In the genomic region with DNA sequence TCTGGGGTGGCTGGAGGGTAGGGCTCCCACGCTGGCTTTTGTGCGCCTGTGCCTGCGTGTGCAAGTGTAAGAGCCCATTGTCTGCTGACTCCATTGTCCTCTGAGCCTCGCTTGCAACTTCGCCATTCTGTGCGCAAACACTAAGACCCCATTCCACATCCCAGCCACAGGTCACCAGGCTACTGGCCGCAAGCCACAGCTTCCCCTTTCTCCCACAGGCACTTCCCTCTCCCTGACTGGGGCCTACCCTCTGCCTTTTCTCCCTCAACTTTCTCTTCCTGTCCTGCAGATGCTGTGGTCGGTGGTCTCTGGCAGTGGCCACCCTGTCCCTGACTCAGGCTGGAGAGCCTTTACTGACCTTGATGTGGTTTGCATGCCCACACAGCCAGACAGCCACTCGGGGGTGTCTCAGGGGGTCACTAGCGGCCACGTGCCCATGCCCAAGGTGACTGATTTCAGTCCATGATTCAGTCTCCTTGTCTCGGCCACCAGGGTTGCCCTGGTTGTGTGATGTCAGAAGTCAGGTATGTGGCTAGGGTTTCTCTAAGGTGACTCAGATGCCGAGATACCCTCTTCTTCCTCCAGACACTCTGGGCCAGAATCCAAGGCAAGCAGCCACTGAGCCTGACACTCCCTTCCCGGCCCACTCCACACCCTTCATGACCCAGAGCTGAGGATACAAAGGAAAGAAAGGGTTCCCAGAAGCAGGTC, we compare ENCODE assay signal across 9 mouse cellular contexts. TPM values are rescaled to one million over a fixed set of nuclear protein-coding genes. Genes with fewer than 3 reads are reported as not detected.
DNase-seq lines count a peak whose midpoint lies in the region; ATAC-seq and TF ChIP-seq lines count a peak whose summit lies in the region.
"Had no signal": no experiment of that assay in that cellular context is flagged by ENCODE, and none has a peak within 500 bp of the region (broad histone marks: within the 10 kb centered on the region; RNA-seq: fewer than 3 reads in every experiment).

No protein-coding gene starts in this region.

- intact Hi-C loops in left cerebral cortex, postnatal 36 days (cut with DNase I), result no loop called here

- H3K4me1 ChIP-seq in forebrain, embryonic 13.5 days, result peaks cover 14% of the 10 kb centered on the region
- H3K4me1 ChIP-seq in forebrain, embryonic 14.5 days (ENCODE audit: control insufficient read depth, insufficient read depth, low read length), result peaks cover 8% of the 10 kb centered on the region
- no peaks in the 10 kb centered on the region; the same call in 1 of the 2 replicates for H3K4me1 ChIP-seq in stomach, postnatal 0 days (replicated peaks; ENCODE audit: control insufficient read depth, insufficient read depth)

- no peak for TF ChIP-seq CTCF in stomach, postnatal 0 days (IDR thresholded peaks at IDR 0.05; ENCODE audit: low read depth)

- H3K36me3 ChIP-seq in forebrain, embryonic 13.5 days (ENCODE audit: poor library complexity, severe bottlenecking), result no peaks in the 10 kb centered on the region
- no peaks in the 10 kb centered on the region for H3K36me3 ChIP-seq in forebrain, embryonic 14.5 days (ENCODE audit: control insufficient read depth, insufficient read depth, low read length)
- no peaks in the 10 kb centered on the region for H3K36me3 ChIP-seq in stomach, postnatal 0 days (ENCODE audit: control insufficient read depth, insufficient read depth, low read length)
- H3K36me3 ChIP-seq: limb, embryonic 12.5 days had no signal

- DNase-seq in forebrain, embryonic 14.5 days (ENCODE audit: low spot score), result no peak
- peak; percentile 48 for DNase-seq in retina, postnatal 1 day
- DNase-seq in retina, embryonic 14.5 days (ENCODE audit: low spot score), result no peak
- peak; percentile 49 for DNase-seq in induced T-regulatory cell, adult 2 months (ENCODE audit: low read depth)
- peak; percentile 65 for DNase-seq in stomach, postnatal 0 days (ENCODE audit: low spot score)
- no peak for DNase-seq in testis, postnatal 14 days (ENCODE audit: low spot score)
- no peak for DNase-seq in left cerebral cortex, postnatal 36 days (ENCODE audit: low spot score in 2 of 2)

- 44% methylated on average over 14 of the region's 14 CpGs for WGBS in forebrain, embryonic 13.5 days
- 42% methylated on average over 14 of the region's 14 CpGs for WGBS in forebrain, embryonic 14.5 days
- 40% methylated on average over 14 of the region's 14 CpGs for WGBS in stomach, postnatal 0 days

- no peaks in the 10 kb centered on the region for H3K9me3 ChIP-seq in forebrain, embryonic 13.5 days (replicated peaks)
- H3K9me3 ChIP-seq in forebrain, embryonic 14.5 days (replicated peaks; ENCODE audit: control insufficient read depth, low read length), result no peaks in the 10 kb centered on the region
- no peaks in the 10 kb centered on the region for H3K9me3 ChIP-seq in stomach, postnatal 0 days (ENCODE audit: control insufficient read depth, low read length)
- H3K9me3 ChIP-seq: limb, embryonic 12.5 days had no signal

- no peak overlapping the region for H3K27ac ChIP-seq in forebrain, embryonic 13.5 days
- no peak overlapping the region for H3K27ac ChIP-seq in forebrain, embryonic 14.5 days (ENCODE audit: low read depth, low read length)
- no peak overlapping the region for H3K27ac ChIP-seq in stomach, postnatal 0 days (replicated peaks)
- H3K27ac ChIP-seq: limb, embryonic 12.5 days had no signal

- H3K9ac ChIP-seq in forebrain, embryonic 13.5 days, result 0 out of 2 replicates have a peak overlapping the region, but pooled peaks have one; percentile 28
- H3K9ac ChIP-seq in forebrain, embryonic 14.5 days (ENCODE audit: low read length), result no peak overlapping the region
- H3K9ac ChIP-seq in stomach, postnatal 0 days (ENCODE audit: low read length), result no peak overlapping the region
- H3K9ac ChIP-seq: limb, embryonic 12.5 days had no signal

- no peak for ATAC-seq in forebrain, embryonic 13.5 days
- no peak for ATAC-seq in forebrain, embryonic 14.5 days
- peak; percentile 50 for ATAC-seq in stomach, postnatal 0 days (ENCODE audit: low FRiP score, low TSS enrichment)

- no peak overlapping the region for H3K4me3 ChIP-seq in forebrain, embryonic 13.5 days
- H3K4me3 ChIP-seq in forebrain, embryonic 14.5 days (ENCODE audit: low read depth, low read length), result no peak overlapping the region
- H3K4me3 ChIP-seq in stomach, postnatal 0 days (ENCODE audit: low read depth, low read length), result no peak overlapping the region
- H3K4me3 ChIP-seq: limb, embryonic 12.5 days had no signal

- peaks cover 31% of the 10 kb centered on the region for H3K27me3 ChIP-seq in forebrain, embryonic 13.5 days
- 0 out of 2 replicates have a peak, but pooled peaks cover 4% of the 10 kb centered on the region for H3K27me3 ChIP-seq in forebrain, embryonic 14.5 days (replicated peaks; ENCODE audit: control insufficient read depth, insufficient read depth, low read length)
- no peaks in the 10 kb centered on the region for H3K27me3 ChIP-seq in stomach, postnatal 0 days (ENCODE audit: control insufficient read depth, insufficient read depth, low read length)

- no peak for TF ChIP-seq EP300 in stomach, postnatal 0 days (optimal IDR thresholded peaks at IDR 0.05)

- no peak overlapping the region for H3K4me2 ChIP-seq in forebrain, embryonic 13.5 days
- no peak overlapping the region for H3K4me2 ChIP-seq in forebrain, embryonic 14.5 days (ENCODE audit: low read length)
- H3K4me2 ChIP-seq in stomach, postnatal 0 days (replicated peaks; ENCODE audit: low read depth), result no peak overlapping the region
- H3K4me2 ChIP-seq: limb, embryonic 12.5 days had no signal

RNA-seq across cellular contexts. Expression of gene Fosb, which starts 6.8 kb away (rescaled TPM):
- 0.06 TPM in 1 of 2 replicates, not detected in the other for polyA plus RNA-seq in forebrain, embryonic 13.5 days (2015; fragmentation: Nextera tagmentation; extraction: Ambion mirVana)
- 0.17 TPM in 1 of 2 replicates, not detected in the other for polyA plus RNA-seq in forebrain, embryonic 14.5 days (2014; fragmentation: Nextera tagmentation; extraction: Ambion mirVana)
- 0.21 and 0.38 TPM in 2 replicates for polyA plus RNA-seq in stomach, postnatal 0 days (2015; fragmentation: Nextera tagmentation; extraction: Ambion mirVana)
- total RNA-seq in left cerebral cortex, postnatal 36 days (2021), result 10 to 100 TPM; 20.6 to 22.5 TPM

RNA-seq across cellular contexts. Expression of gene Ercc1, which starts 28.0 kb away (rescaled TPM):
- polyA plus RNA-seq in forebrain, embryonic 13.5 days (2015; fragmentation: Nextera tagmentation; extraction: Ambion mirVana), result 88.0 and 96.4 TPM in 2 replicates
- 99.5 and 101 TPM in 2 replicates for polyA plus RNA-seq in forebrain, embryonic 14.5 days (2014; fragmentation: Nextera tagmentation; extraction: Ambion mirVana)
- 32.8 and 36.9 TPM in 2 replicates for polyA plus RNA-seq in stomach, postnatal 0 days (2015; fragmentation: Nextera tagmentation; extraction: Ambion mirVana)
- total RNA-seq in left cerebral cortex, postnatal 36 days (2021), result 10 to 100 TPM; 35.6 to 41.8 TPM

RNA-seq across cellular contexts. Expression of gene Rtn2, which starts 34.2 kb away (rescaled TPM):
- 87.9 and 92.4 TPM in 2 replicates for polyA plus RNA-seq in forebrain, embryonic 13.5 days (2015; fragmentation: Nextera tagmentation; extraction: Ambion mirVana)
- 102 and 109 TPM in 2 replicates for polyA plus RNA-seq in forebrain, embryonic 14.5 days (2014; fragmentation: Nextera tagmentation; extraction: Ambion mirVana)
- polyA plus RNA-seq in stomach, postnatal 0 days (2015; fragmentation: Nextera tagmentation; extraction: Ambion mirVana), result 10.1 and 12.1 TPM in 2 replicates
- total RNA-seq in left cerebral cortex, postnatal 36 days (2021), result 100 to 1,000 TPM in 1 of 2 experiments, 10 to 100 TPM in 1; 98.6 to 121 TPM

RNA-seq across cellular contexts. Expression of gene Ppm1n, which starts 36.7 kb away (rescaled TPM):
- 0.18 and 0.80 TPM in 2 replicates for polyA plus RNA-seq in forebrain, embryonic 13.5 days (2015; fragmentation: Nextera tagmentation; extraction: Ambion mirVana)
- polyA plus RNA-seq in forebrain, embryonic 14.5 days (2014; fragmentation: Nextera tagmentation; extraction: Ambion mirVana), result 0.30 and 0.67 TPM in 2 replicates
- polyA plus RNA-seq in stomach, postnatal 0 days (2015; fragmentation: Nextera tagmentation; extraction: Ambion mirVana), result 0.17 and 0.21 TPM in 2 replicates
- total RNA-seq in left cerebral cortex, postnatal 36 days (2021), result not detected
- polyA plus RNA-seq: limb, embryonic 12.5 days had no signal

RNA-seq across cellular contexts. Expression of gene Cd3eap, which starts 42.7 kb away (rescaled TPM):
- 21.4 and 23.2 TPM in 2 replicates for polyA plus RNA-seq in forebrain, embryonic 13.5 days (2015; fragmentation: Nextera tagmentation; extraction: Ambion mirVana)
- polyA plus RNA-seq in forebrain, embryonic 14.5 days (2014; fragmentation: Nextera tagmentation; extraction: Ambion mirVana), result 18.4 and 20.0 TPM in 2 replicates
- polyA plus RNA-seq in stomach, postnatal 0 days (2015; fragmentation: Nextera tagmentation; extraction: Ambion mirVana), result 13.4 and 13.6 TPM in 2 replicates
- 10 to 100 TPM; 17.3 to 17.6 TPM for total RNA-seq in left cerebral cortex, postnatal 36 days (2021)

Comparison
In these comparisons a context has a peak if more than half of its experiments do, and no peak if none do; other contexts are left out.
1. DNase-seq: peak in retina, postnatal 1 day (single experiment), induced T-regulatory cell, adult 2 months (single experiment) and stomach, postnatal 0 days (single experiment); none in forebrain, embryonic 14.5 days (single experiment), retina, embryonic 14.5 days (single experiment), testis, postnatal 14 days (single experiment) and left cerebral cortex, postnatal 36 days (0 of 2).